In genomic region chr7:130215348-130216252, GRCm38 (mm10) we compare ENCODE assay signal across 8 mouse cellular contexts.
DNase-seq lines count a peak whose midpoint lies in the region; ATAC-seq and TF ChIP-seq lines count a peak whose summit lies in the region.

No protein-coding gene starts in this region.

- in situ Hi-C loops in ES-E14 (cut with MboI; ENCODE audit: low sequenced_read_pairs in 2 of 2, unreplicated experiment in 2 of 2) = no loop called here

- H3K4me1 ChIP-seq in ES-E14 (ENCODE audit: control insufficient read depth in 2 of 2, insufficient read depth in 2 of 2, low read length in 2 of 2, poor library complexity in 1 of 2) = peaks cover 0 to 4% of the 10 kb centered on the region in 2 experiments; a peak in 1 of 4 replicates
- peaks cover 7% of the 10 kb centered on the region for H3K4me1 ChIP-seq in heart, embryonic 15.5 days (replicated peaks)
- peaks cover 23% of the 10 kb centered on the region for H3K4me1 ChIP-seq in neural tube, embryonic 12.5 days

- DNase-seq in ES-E14 (ENCODE audit: low read depth, low spot score) = peak; percentile 20
- peak; percentile 88 for DNase-seq in adrenal gland, postnatal 10 days
- peak; percentile 80 for DNase-seq in fibroblast of lung, adult 2 months (ENCODE audit: low read depth)
- peak; percentile 46 to 52 for DNase-seq in left cerebral cortex, adult 18-20 months (ENCODE audit: low spot score in 2 of 2)
- no peak for DNase-seq in spleen, postnatal 10 days (ENCODE audit: low spot score in 2 of 2)

- H3K4me2 ChIP-seq in heart, embryonic 15.5 days = no peak overlapping the region
- H3K4me2 ChIP-seq in neural tube, embryonic 12.5 days (replicated peaks) = no peak overlapping the region

- no peak overlapping the region for H3K4me3 ChIP-seq in ES-E14 (ENCODE audit: insufficient read depth in 1 of 2, low read depth in 1 of 2, low read length in 2 of 2, poor library complexity in 1 of 2, severe bottlenecking in 1 of 2)
- H3K4me3 ChIP-seq in heart, embryonic 15.5 days = no peak overlapping the region
- H3K4me3 ChIP-seq in neural tube, embryonic 12.5 days = no peak overlapping the region

- H3K27me3 ChIP-seq in heart, embryonic 15.5 days = no peaks in the 10 kb centered on the region
- H3K27me3 ChIP-seq in neural tube, embryonic 12.5 days (replicated peaks) = no peaks in the 10 kb centered on the region

- H3K9me3 ChIP-seq in ES-E14 (ENCODE audit: control insufficient read depth, insufficient read depth, low read depth, low read length) = no peaks in the 10 kb centered on the region
- H3K9me3 ChIP-seq in heart, embryonic 15.5 days (replicated peaks) = no peaks in the 10 kb centered on the region
- no peaks in the 10 kb centered on the region for H3K9me3 ChIP-seq in neural tube, embryonic 12.5 days

- no peaks in the 10 kb centered on the region; the same call in 1 of the 2 replicates for H3K36me3 ChIP-seq in ES-E14 (ENCODE audit: control insufficient read depth, insufficient read depth, low read length, poor library complexity, severe bottlenecking)
- H3K36me3 ChIP-seq in heart, embryonic 15.5 days = no peaks in the 10 kb centered on the region
- H3K36me3 ChIP-seq in neural tube, embryonic 12.5 days = peaks cover 4% of the 10 kb centered on the region; the same call in 1 of the 2 replicates

- WGBS in heart, embryonic 15.5 days = 48% methylated on average over 21 of the region's 21 CpGs
- 39% methylated on average over 21 of the region's 21 CpGs for WGBS in neural tube, embryonic 12.5 days

- no peak overlapping the region for H3K9ac ChIP-seq in ES-E14 (ENCODE audit: insufficient read depth, low read depth, low read length, poor library complexity, severe bottlenecking)
- no peak overlapping the region for H3K9ac ChIP-seq in heart, embryonic 15.5 days
- H3K9ac ChIP-seq in neural tube, embryonic 12.5 days = no peak overlapping the region

- no peak overlapping the region for H3K27ac ChIP-seq in ES-E14 (ENCODE audit: insufficient read depth, low read depth, low read length, poor library complexity, severe bottlenecking)
- peak overlapping the region; percentile 37; the same call in 1 of the 2 replicates for H3K27ac ChIP-seq in heart, embryonic 15.5 days
- H3K27ac ChIP-seq in neural tube, embryonic 12.5 days = no peak overlapping the region

- ATAC-seq in heart, embryonic 15.5 days (replicated peaks; ENCODE audit: insufficient number of reproducible peaks, insufficient read depth, low FRiP score, low read depth) = peak; percentile 58; the same call in 1 of the 2 replicates
- peak; percentile 65 for ATAC-seq in neural tube, embryonic 12.5 days (ENCODE audit: low FRiP score, low read depth)
- no peak for ATAC-seq in erythroid progenitor cell, adult 5-6 weeks (replicated peaks; ENCODE audit: low FRiP score, poor library complexity, severe bottlenecking)

TF ChIP-seq in ES-E14, 5 proteins besides CTCF, POLR2A, EP300 and RAD21:
- TF ChIP-seq ZNF384 (IDR thresholded peaks at IDR 0.05; ENCODE audit: low read depth, low read length) (no peak), HCFC1 (IDR thresholded peaks at IDR 0.05; ENCODE audit: borderline replicate concordance, insufficient read depth, low read length) (no peak), CHD2 (IDR thresholded peaks at IDR 0.05; ENCODE audit: low read depth, low read length) (no peak), MAFK (IDR thresholded peaks at IDR 0.05; ENCODE audit: insufficient read depth, low read depth, low read length) (no peak), ZC3H11A (IDR thresholded peaks at IDR 0.05; ENCODE audit: borderline replicate concordance, low read depth, low read length) (no peak)

Comparison
In these comparisons a context has a peak if more than half of its experiments do, and no peak if none do; other contexts are left out.
1. DNase-seq: peak in ES-E14 (single experiment), adrenal gland, postnatal 10 days (single experiment), fibroblast of lung, adult 2 months (single experiment) and left cerebral cortex, adult 18-20 months (2 of 2); none in spleen, postnatal 10 days (0 of 2).